Mouse (Mus musculus) small intestine, adult 2 months (tissue): ENCODE results near the gene Atp5mpl. TPM values are rescaled to one million over a fixed set of nuclear protein-coding genes. Genes with fewer than 3 reads are reported as not detected.

Experiments used
- H3K27ac ChIP-seq: fragments of 200-500 bp; 2 replicates; pipeline ENCODE4 v1.5.1; 2012; ENCODE audit warnings: low read depth, low read length, control low read depth, inconsistent platforms; ENCODE audit not compliant: insufficient read depth
- H3K27me3 ChIP-seq: fragments of 200-500 bp; 2 replicates; pipeline ENCODE4 v1.6.1; 2012; ENCODE audit warnings: mild to moderate bottlenecking, moderate library complexity, low read length, inconsistent platforms; ENCODE audit not compliant: control insufficient read depth, insufficient read depth
- H3K36me3 ChIP-seq: fragments of 200-500 bp; 2 replicates; pipeline ENCODE4 v1.6.1; 2012; ENCODE audit warnings: mild to moderate bottlenecking, low read length, control low read depth, inconsistent platforms; ENCODE audit not compliant: control insufficient read depth, insufficient read depth
- H3K4me1 ChIP-seq: fragments of 200-500 bp; 2 replicates; pipeline ENCODE4 v1.6.1; 2012; ENCODE audit warnings: low read length, inconsistent platforms, mixed read lengths; ENCODE audit not compliant: control insufficient read depth, insufficient read depth, insufficient read length
- H3K4me3 ChIP-seq: fragments of 200-500 bp; 2 replicates; pipeline ENCODE4 v1.5.1; 2012; ENCODE audit warnings: low read depth, mild to moderate bottlenecking, control low read depth, inconsistent platforms, low read length, moderate library complexity
- CTCF ChIP-seq: fragments of 200-500 bp; IDR thresholded peaks from 2 replicates; pipeline ENCODE4 v1.5.1; 2012; ENCODE audit warnings: low read depth, mild to moderate bottlenecking, control low read depth, inconsistent platforms, low read length, moderate library complexity, mixed read lengths; ENCODE audit not compliant: insufficient replicate concordance, insufficient read length; ENCODE audit errors: extremely low read depth
- POLR2A ChIP-seq: fragments of 200-500 bp; IDR thresholded peaks from 2 replicates; pipeline ENCODE4 v1.6.1; 2012; ENCODE audit warnings: low read depth, mild to moderate bottlenecking, control low read depth, inconsistent platforms, low read length, moderate library complexity
- WGBS: fragments of 180-500 bp; shearing (Covaris S2); methylation state at CpG from one replicate; pipeline ENCODE4 v1.1.7; 2018; 5-methylcytosine and 5-hydroxymethylcytosine counted together
- polyA plus RNA-seq: library from polyadenylated mRNA; depleted of rRNA; stranded (reverse); fragments of >200 nt; gene quantifications from 2 replicates; pipeline ENCODE4 v1.2.3, GENCODE M21; 2012; rRNA removed

The Atp5mpl gene
- polyA plus RNA-seq, 1 experiment, result 17.1 TPM

DNA sequence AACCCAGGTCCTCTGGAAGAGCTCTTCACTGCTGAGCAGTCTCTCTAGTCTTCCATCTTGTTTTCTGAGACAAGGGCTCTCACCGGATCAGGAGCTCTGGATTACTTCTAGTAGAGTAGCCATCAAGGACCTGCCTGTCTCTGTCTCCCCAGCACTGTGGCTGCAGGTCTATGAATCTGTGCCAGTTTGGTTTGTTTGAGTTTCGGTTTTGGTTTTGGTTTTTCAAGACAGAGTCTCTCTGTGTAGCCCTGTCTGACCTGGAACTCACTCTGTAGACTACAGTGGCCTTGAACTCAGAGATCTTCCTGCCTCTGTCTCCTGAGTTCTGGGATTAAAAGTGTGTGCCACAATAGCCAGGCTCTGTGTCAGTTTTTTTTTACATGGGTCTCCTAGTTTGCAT lies 55.0 kb downstream of the Atp5mpl start:
- H3K4me3 ChIP-seq, result no peak overlapping the region
- H3K4me1 ChIP-seq, result peaks cover 32% of the 10 kb centered on the region; the same call in 1 of the 2 replicates
- H3K27me3 ChIP-seq, result no peaks in the 10 kb centered on the region
- 49% methylated on average over 2 of the region's 2 CpGs for WGBS
- H3K36me3 ChIP-seq, result no peaks in the 10 kb centered on the region
- TF ChIP-seq CTCF, result no peak
- no peak for TF ChIP-seq POLR2A
- peak overlapping the region; percentile 90 for H3K27ac ChIP-seq

Other genes with a start within 250 kb of the Atp5mpl start
- 37.2 and 55.8 TPM in 2 replicates for gene Klc1, start 208.1 kb downstream of the Atp5mpl start, polyA plus RNA-seq
- gene Xrcc3, start 153.1 kb downstream of the Atp5mpl start, polyA plus RNA-seq, result 6.5 and 9.3 TPM in 2 replicates
- 59.5 and 146 TPM in 2 replicates for gene Zfyve21, start 152.8 kb downstream of the Atp5mpl start, polyA plus RNA-seq
- 12.2 and 22.8 TPM in 2 replicates for gene Ppp1r13b, start 58.9 kb downstream of the Atp5mpl start, polyA plus RNA-seq
- gene Tdrd9, start 4.6 kb upstream of the Atp5mpl start, polyA plus RNA-seq, result 0.04 and 0.09 TPM in 2 replicates
- not detected in 2 replicates for gene Rd3l, start 14.3 kb upstream of the Atp5mpl start, polyA plus RNA-seq
- gene Aspg, start 139.7 kb upstream of the Atp5mpl start, polyA plus RNA-seq, result 2.4 and 14.5 TPM in 2 replicates
- 2.1 and 2.7 TPM in 2 replicates for gene Kif26a, start 179.2 kb upstream of the Atp5mpl start, polyA plus RNA-seq